Mouse (Mus musculus): ENCODE measurements around the gene Tns2. TPM values are rescaled to one million over a fixed set of nuclear protein-coding genes. Genes with fewer than 3 reads are reported as not detected.

The Tns2 gene
- total RNA-seq, 1 experiment from 2014 or later = 0.70 TPM

GRCm38 (mm10) chr15:102089914-102090585 lies 10.2 kb upstream of the Tns2 start:
- no peak for ATAC-seq (ENCODE audit: extremely low read depth, insufficient number of reproducible peaks, low FRiP score, poor library complexity, severe bottlenecking)

DNA sequence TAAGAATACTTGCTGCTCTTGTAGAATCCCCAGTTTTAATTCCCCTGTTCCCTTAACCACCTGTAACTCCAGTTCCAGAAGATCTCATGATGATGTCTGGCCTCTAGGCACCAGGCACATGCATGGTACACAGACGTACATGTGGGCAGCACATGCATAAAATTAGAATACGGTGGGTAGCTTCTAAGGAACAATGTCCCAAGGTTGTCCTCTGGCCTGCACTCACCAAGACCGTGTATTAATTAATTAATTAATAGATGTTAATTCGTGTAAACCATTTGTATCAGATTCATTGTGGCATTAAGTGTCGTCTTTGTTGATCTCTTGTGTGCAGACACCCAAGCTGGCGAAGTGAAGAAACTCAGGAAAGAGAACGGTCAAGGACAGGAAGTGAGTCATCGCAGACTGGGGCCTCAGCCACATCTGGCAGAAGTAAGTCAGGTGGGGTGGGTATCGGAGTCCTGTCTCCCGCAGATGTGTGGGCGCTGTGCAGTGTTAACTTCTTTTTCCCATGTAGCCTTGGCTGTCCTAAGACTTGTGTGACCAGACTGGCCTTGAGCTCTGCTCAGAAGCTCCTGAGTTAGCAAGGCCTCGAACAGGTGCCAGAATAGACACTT lies 9.0 kb upstream of the Tns2 start:
- peak; percentile 43; the same call in 1 of the 2 replicates for ATAC-seq (ENCODE audit: extremely low read depth, insufficient number of reproducible peaks, low FRiP score, poor library complexity, severe bottlenecking)

DNA sequence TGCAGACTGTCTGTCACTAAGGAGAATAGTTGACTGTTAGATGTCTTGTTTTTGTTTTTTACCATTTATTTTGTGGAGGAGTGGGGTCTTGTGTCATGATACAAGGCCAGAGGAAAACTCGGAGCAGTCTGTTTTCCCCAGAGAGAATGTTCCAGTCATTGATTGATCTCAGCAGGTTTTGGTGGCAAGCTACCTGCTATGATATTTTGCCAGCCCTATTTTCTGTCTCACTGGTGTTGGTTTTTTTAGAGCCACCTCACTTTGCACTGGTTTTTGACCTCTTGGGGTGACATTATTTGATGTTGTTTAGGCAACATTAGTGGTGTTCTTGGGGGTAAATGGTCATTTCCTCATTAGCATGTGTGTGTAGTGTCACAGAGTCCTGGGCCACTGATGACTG lies 8.5 kb upstream of the Tns2 start:
- ATAC-seq (ENCODE audit: extremely low read depth, insufficient number of reproducible peaks, low FRiP score, poor library complexity, severe bottlenecking) = no peak

DNA sequence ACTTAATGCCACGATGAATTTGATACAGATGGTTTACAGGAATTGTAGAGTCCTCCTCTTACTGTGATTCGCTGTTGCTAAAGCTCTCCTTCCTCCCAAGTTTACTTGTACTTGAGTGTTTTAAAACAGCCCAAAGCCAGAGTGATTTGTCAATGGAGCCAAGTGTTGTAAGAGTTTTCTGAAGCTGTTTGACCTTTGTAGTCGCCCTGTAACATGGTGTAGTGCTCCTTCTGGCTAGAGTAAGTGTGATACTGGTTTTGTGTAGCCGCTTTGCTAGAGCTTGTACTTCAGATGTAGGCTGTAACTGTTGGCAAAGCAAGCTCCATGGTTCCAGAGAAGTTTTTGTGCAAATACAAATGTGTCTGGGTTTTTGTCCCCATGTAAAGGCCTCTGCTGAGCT lies 8.0 kb upstream of the Tns2 start:
- ATAC-seq (ENCODE audit: extremely low read depth, insufficient number of reproducible peaks, low FRiP score, poor library complexity, severe bottlenecking) = no peak

DNA sequence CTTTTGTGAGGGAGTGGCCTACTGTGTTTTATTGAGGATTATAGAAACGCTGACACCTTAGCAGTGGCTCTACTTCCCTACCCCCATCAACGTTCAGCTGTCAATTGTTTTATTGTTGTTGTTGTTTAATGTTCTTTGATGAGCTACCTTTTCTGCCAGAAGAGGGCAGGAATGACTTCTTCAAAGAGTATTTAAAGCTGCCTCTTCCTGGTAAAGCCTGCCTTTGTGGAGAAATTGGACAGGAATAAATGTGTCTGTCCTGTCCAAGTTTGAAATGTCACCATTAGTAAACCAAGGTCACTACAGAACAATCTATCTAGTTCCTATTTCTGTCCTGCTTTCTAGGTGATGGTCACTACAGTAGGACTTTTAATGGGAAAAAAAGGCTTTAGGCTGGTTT lies 6.1 kb upstream of the Tns2 start:
- no peak for ATAC-seq (ENCODE audit: extremely low read depth, insufficient number of reproducible peaks, low FRiP score, poor library complexity, severe bottlenecking)

- no peak for ATAC-seq (ENCODE audit: extremely low read depth, insufficient number of reproducible peaks, low FRiP score, poor library complexity, severe bottlenecking)
These were observed 5.2 kb upstream of the Tns2 start for GRCm38 (mm10) chr15:102094988-102095387.

DNA sequence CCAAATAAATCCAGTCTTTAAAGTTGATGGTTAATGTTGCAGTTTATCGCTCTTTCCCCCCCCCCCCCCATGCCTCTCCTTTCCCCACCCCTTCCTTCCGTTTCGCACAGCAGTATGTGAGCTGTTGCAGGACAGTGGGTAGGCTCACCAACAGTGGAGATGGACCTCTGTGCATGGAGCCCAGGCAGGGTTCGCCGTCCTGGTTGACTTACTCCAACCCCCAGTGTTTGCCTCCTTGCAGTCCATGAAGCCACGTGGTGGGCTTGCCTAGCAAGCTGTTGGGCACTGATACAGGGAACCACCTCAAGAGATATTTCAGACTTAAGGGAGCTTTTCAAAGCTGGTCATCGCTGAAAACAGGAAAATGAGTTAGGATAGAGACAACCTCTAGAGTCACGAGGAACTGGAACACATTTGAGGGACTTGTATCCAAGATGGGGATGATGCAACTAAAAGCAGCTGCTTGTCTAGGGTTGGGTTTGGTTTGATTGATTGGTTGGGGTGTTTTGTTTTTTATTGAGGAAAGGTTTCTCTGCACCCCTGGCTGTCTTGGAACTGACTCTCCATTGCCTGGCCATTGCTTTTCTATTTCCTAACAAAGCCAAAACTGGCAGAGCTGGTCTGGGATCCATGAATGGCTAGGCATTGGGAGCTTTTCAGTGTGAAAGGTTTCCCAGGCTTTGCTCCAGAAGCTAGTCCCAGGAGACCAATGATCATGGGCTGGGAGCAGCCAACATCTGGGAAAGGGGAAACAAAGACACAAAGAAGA lies 2.9 kb upstream of the Tns2 start:
- ATAC-seq (ENCODE audit: extremely low read depth, insufficient number of reproducible peaks, low FRiP score, poor library complexity, severe bottlenecking) = no peak

DNA sequence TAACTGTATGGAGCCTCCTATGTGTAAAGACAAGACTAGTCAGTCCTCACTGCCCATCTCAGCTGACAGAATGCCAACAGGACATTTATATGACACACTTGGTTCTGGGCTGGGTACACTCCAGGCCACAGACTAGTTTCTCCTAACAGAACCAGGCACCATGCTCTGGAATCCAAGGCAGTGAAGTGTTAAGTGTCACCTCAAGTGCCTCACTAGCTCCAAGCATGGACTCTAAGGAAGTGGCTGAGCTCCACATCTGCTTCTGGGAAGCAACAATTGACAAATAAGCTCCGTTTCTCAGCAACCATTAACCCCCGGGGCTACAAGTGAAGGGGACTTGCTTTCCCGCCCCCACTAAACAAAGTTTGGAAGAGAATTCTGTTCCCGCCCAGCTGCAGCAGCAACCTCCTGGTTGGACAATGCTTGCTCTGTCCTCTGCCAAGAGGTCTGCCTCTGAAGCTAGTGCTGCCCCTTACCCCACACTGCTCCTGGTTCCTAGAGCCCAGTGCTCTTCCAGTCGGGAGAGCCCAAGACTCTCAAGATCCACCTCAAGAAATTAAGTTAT lies 2.1 kb upstream of the Tns2 start:
- ATAC-seq (ENCODE audit: extremely low read depth, insufficient number of reproducible peaks, low FRiP score, poor library complexity, severe bottlenecking) = no peak

- no peak for ATAC-seq (ENCODE audit: extremely low read depth, insufficient number of reproducible peaks, low FRiP score, poor library complexity, severe bottlenecking)
These were observed 953 bp upstream of the Tns2 start for GRCm38 (mm10) chr15:102099260-102099659.

GRCm38 (mm10) chr15:102099771-102100160 lies 447 bp upstream of the Tns2 start:
- ATAC-seq (ENCODE audit: extremely low read depth, insufficient number of reproducible peaks, low FRiP score, poor library complexity, severe bottlenecking) = no peak

GRCm38 (mm10) chr15:102100996-102101671 lies 921 bp downstream of the Tns2 start:
- no peak for ATAC-seq (ENCODE audit: extremely low read depth, insufficient number of reproducible peaks, low FRiP score, poor library complexity, severe bottlenecking)

DNA sequence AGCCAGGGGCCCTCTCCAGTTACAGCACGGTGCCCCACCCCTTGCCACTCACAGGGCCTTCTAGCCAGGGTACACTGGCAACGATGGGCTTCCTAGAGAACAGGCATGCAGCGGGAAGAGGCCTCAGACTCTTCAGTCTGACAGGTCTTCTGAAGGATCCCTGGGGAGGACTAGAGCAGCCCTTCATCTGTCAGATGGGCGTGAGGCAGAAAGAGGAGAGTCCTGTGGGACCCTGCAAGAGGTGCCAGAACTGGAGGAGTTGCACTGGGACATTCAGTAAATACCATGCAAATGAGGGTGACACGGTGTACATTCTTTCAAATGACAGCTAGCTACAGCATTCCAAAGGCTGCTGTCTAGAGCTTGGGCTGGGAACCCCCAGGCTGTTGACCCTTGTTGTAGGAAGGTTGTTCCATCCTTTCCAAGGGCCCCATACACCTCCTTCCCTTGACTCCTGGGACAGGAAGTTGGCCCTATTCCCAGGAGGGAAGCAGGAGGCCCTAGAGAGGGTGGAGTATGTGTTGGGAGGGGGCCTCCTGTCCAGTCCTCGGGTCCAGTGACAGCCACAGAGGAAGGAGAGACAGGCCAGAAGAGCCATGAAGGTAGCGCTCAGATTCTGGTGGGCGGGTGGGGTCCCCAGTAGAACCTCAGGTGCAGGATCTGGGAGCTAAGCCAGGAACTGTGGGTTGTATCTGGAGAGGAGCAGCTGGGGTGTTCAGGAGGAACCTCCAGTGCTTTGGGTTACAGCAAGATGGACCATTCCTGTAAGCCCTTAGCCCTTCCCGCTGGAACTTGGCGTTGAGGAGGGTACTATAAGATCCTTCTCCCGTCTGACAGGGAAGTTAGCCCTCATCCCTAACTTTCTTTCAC lies 1.7 kb downstream of the Tns2 start:
- ATAC-seq (ENCODE audit: extremely low read depth, insufficient number of reproducible peaks, low FRiP score, poor library complexity, severe bottlenecking) = no peak

DNA sequence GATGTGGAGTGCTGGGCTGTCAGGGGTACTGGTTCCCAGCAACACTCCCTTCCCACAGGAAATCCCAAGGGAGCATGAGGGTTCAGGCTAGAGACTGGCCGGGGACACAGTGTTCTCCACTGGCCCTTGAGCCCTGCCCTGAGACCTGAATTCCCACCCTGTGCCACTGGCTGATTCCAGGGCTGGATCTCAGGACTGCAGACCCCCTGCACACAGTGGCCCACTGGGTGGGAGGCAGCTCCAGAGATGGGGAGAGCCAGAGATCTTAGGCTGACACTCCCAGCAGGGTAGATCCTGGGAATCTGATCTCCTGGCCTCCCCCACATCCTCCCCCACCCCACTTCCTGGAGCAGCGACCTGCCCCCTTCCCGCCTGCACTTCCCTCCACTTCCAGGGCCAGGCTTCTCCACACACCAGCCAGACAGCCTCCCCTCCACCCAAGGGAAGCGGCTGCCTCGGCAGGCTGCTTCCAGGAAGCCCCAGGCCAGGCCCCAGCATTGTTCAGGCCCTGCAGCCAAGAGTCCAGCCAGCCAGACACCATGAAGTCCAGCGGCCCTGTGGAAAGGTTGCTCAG lies 2.4 kb downstream of the Tns2 start:
- ATAC-seq (ENCODE audit: extremely low read depth, insufficient number of reproducible peaks, low FRiP score, poor library complexity, severe bottlenecking) = no peak

DNA sequence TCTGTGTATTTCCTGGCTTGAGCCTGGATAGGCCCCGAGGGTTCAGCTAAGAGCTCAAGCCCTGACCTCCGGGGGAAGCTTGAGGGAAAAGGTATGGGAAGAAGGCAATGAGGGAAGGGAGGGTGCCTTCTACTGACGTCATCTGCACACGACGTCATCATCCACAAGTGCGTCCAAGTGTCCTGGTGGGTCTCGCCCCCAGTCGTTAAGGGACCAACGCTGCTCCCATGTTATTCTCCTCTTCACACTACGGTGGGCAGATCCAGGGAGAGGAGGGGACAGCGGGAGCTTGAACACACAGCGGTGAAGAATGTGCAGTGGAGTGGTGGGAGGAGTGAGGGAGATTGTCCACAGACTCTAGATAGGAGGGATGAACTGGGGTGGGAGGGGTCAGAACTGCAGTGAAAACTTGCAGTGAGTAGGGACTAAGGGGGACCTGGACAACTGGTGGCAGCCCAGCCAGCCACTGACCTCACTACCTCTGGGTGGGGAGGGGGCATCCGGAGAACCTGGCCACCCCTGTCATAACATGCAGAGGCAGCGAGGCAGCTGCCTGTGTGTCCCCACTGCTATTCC lies 3.2 kb downstream of the Tns2 start:
- no peak for ATAC-seq (ENCODE audit: extremely low read depth, insufficient number of reproducible peaks, low FRiP score, poor library complexity, severe bottlenecking)

- ATAC-seq (ENCODE audit: extremely low read depth, insufficient number of reproducible peaks, low FRiP score, poor library complexity, severe bottlenecking) = no peak
These were observed 3.8 kb downstream of the Tns2 start for GRCm38 (mm10) chr15:102103947-102104555.

- ATAC-seq (ENCODE audit: extremely low read depth, insufficient number of reproducible peaks, low FRiP score, poor library complexity, severe bottlenecking) = no peak
These were observed 5.1 kb downstream of the Tns2 start for GRCm38 (mm10) chr15:102105360-102105759.

All from neutrophil, adult 5-6 weeks (primary cell).